Mouse (Mus musculus) hindbrain, embryonic 14.5 days (tissue): ENCODE results near the gene Pde6b. TPM values are rescaled to one million over a fixed set of nuclear protein-coding genes. Genes with fewer than 3 reads are reported as not detected.

ENCODE experiments used
- ATAC-seq: fragments of 200-750 bp; cut with Nextera tagmentation; 2 replicates; pipeline ENCODE4 v1.8.0; 2017; ENCODE audit warnings: moderate number of reproducible peaks, mild to moderate bottlenecking, moderate TSS enrichment, moderate library complexity; ENCODE audit not compliant: low FRiP score
- DNase-seq: peaks from one replicate; pipeline ENCODE4 v3.0.0-alpha.2; 2015; ENCODE audit warnings: low spot score
- H3K27ac ChIP-seq: fragments of 300-500 bp; sonication (generic); 2 replicates; pipeline ENCODE4 v1.5.1; 2014; ENCODE audit warnings: mild to moderate bottlenecking, moderate library complexity
- H3K27me3 ChIP-seq: fragments of 300-500 bp; sonication (generic); 2 replicates; pipeline ENCODE4 v1.6.1; 2014; ENCODE audit warnings: mild to moderate bottlenecking, low read length, mixed read lengths; ENCODE audit not compliant: control insufficient read depth, insufficient read depth
- H3K36me3 ChIP-seq: fragments of 300-500 bp; sonication (generic); replicated peaks from 2 replicates; pipeline ENCODE4 v1.6.1; 2014; ENCODE audit not compliant: control insufficient read depth, insufficient read depth
- H3K4me1 ChIP-seq: fragments of 300-500 bp; sonication (generic); replicated peaks from 2 replicates; pipeline ENCODE4 v1.6.1; 2014; ENCODE audit warnings: antibody characterized with exemption, low read length, mixed read lengths; ENCODE audit not compliant: control insufficient read depth, insufficient read depth
- H3K4me2 ChIP-seq: fragments of 300-500 bp; sonication (generic); replicated peaks from 2 replicates; pipeline ENCODE4 v1.6.1; 2014; ENCODE audit warnings: mild to moderate bottlenecking, moderate library complexity
- H3K4me3 ChIP-seq: fragments of 300-500 bp; sonication (generic); replicated peaks from 2 replicates; pipeline ENCODE4 v1.5.1; 2014; ENCODE audit warnings: mild to moderate bottlenecking, low read length
- H3K9ac ChIP-seq: fragments of 300-500 bp; sonication (generic); 2 replicates; pipeline ENCODE4 v1.6.1; 2014
- H3K9me3 ChIP-seq: fragments of 300-500 bp; sonication (generic); 2 replicates; pipeline ENCODE4 v1.6.1; 2016; ENCODE audit warnings: low read length; ENCODE audit not compliant: control insufficient read depth
- WGBS: fragments of 180-500 bp; shearing (Covaris S2); extraction: QIAGEN DNeasy Blood & Tissue Kit; methylation state at CpG from one replicate; pipeline ENCODE4 v1.1.7; 2014; 5-methylcytosine and 5-hydroxymethylcytosine counted together
- polyA plus RNA-seq: library from polyadenylated mRNA; unstranded; fragments of >200 nt; fragmentation: Nextera tagmentation; extraction: Ambion mirVana; gene quantifications from 2 replicates; pipeline ENCODE4 v1.2.1, GENCODE M21; 2014

The Pde6b gene
- polyA plus RNA-seq, 1 experiment from 2014 or later = 0.28 TPM

DNA sequence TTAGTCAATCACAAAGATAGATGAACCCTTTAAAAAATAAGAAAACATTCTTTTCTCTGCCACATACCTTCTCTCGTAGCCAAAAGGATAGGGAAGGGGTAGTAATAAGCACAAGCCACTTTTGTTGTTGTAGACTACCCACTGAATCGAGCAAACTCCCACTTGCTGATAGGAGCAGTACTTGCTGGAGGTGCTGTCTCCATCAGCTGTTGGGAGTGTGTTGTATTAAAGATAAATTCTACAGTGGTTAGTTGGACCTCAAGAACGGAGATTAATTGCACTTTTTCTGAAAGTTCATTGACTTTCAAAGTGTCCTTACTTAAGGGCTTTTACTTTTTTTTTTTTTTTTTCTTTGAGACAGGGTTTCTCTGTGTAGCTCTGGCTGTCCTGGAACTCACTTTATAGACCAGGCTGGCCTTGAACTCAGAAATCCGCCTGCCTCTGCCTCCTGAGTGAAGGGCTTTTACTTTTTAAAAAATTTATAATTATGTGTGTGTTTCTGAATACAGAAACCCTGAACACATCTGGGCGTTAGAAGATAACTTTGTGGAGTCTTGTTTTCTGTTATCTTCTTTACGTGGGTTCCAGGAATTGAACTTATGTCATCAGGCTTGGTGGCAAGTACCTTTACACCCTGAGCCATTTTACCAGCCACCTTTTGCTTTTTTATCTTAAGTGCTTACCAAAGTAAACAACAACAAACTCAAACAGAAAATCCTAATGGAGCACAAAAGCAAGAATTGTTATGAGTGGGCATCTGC is 77.1 kb downstream of the Pde6b start:
- no peak for ATAC-seq
- Histone ChIP-seq H3K9ac (no peak overlapping the region), H3K4me1 (peaks cover 38% of the 10 kb centered on the region)

DNA sequence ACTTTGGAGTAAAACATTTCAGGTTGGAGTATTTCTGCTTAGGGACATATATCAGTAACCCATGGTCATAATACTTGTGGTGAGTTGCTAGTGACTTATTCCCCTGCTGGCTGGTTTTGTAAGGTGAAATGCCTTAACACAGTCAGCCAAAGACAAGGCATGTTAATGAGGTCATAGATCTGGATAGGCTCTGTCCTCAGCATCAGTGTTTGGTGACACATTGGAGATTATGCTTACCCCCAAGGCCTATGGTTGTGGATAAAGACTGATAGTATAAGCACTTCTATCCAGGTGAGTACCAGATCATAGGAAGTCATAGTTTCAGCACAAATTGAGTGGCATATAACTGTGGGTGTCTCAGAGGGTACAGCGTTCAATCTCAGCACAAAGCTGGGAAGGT is 78.5 kb downstream of the Pde6b start:
- Histone ChIP-seq H3K36me3 (no peaks in the 10 kb centered on the region), H3K4me1 (peaks cover 38% of the 10 kb centered on the region), H3K9me3 (no peaks in the 10 kb centered on the region), H3K9ac (no peak overlapping the region), H3K27me3 (no peaks in the 10 kb centered on the region), H3K4me3 (no peak overlapping the region), H3K27ac (no peak overlapping the region), H3K4me2 (no peak overlapping the region)
- 100% methylated on average over 1 of the region's 1 CpGs for WGBS
- DNase-seq = no peak
- ATAC-seq = no peak

More for the DNA sequence above, 77.1 kb downstream of the Pde6b start:
- no peak for DNase-seq
- H3K27me3 ChIP-seq = no peaks in the 10 kb centered on the region
- no peak overlapping the region for H3K4me2 ChIP-seq
- no peak overlapping the region for H3K4me3 ChIP-seq
- no peak overlapping the region for H3K27ac ChIP-seq
- WGBS = 93% methylated on average over 6 of the region's 6 CpGs
- H3K9me3 ChIP-seq = no peaks in the 10 kb centered on the region
- H3K36me3 ChIP-seq = no peaks in the 10 kb centered on the region

DNA sequence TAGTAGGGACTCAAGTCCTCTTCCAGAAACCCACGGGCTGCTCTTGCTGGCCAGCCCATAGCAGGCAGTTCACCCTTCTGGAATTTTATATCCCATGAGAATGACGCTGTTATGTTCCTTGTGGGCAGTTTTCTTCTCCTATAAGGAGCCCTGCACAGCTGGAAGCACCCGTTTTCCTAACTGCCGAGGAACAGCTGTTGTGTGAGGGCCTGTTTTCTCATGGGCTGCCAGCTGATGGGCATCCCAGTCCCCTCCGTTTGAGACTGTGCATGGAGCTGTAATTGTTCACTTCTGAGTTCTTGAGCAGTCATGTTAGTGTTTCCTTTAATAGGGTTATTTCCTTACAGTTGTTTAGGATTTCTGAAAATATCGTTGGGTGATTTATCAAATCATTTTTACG is 81.4 kb downstream of the Pde6b start:
- Histone ChIP-seq H3K9me3 (no peaks in the 10 kb centered on the region), H3K27ac (no peak overlapping the region), H3K4me3 (no peak overlapping the region), H3K4me1 (peaks cover 12% of the 10 kb centered on the region; the same call in 1 of the 2 replicates), H3K4me2 (no peak overlapping the region), H3K9ac (no peak overlapping the region), H3K36me3 (peaks cover 29% of the 10 kb centered on the region), H3K27me3 (no peaks in the 10 kb centered on the region)
- DNase-seq (no peak), ATAC-seq (no peak)
- 78% methylated on average over 7 of the region's 7 CpGs for WGBS

DNA sequence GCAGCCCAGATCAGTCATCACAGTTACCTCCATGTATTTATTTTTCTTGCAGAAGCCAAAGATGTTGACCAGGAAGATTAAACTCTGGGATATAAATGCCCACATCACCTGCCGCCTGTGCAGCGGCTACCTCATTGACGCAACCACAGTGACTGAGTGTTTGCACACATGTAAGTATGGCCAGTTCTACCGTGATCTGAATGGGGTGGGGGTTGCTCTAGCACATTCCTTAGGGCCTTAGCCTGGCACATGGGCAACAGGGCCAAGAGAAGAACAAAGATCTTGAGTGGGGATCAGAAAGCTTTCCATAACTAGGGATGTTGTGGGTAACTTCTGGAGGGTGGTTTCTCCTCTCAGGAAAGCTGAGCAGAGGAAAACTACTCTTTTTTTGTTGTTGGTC is 85.5 kb downstream of the Pde6b start:
- Histone ChIP-seq H3K4me1 (peaks cover 6% of the 10 kb centered on the region; the same call in 1 of the 2 replicates), H3K4me2 (no peak overlapping the region), H3K27ac (no peak overlapping the region), H3K4me3 (no peak overlapping the region), H3K9me3 (no peaks in the 10 kb centered on the region), H3K36me3 (peaks cover 70% of the 10 kb centered on the region), H3K27me3 (no peaks in the 10 kb centered on the region), H3K9ac (no peak overlapping the region)
- 87% methylated on average over 4 of the region's 4 CpGs for whole genome bisulfite sequencing
- ATAC-seq (no peak), DNase-seq (no peak)

DNA sequence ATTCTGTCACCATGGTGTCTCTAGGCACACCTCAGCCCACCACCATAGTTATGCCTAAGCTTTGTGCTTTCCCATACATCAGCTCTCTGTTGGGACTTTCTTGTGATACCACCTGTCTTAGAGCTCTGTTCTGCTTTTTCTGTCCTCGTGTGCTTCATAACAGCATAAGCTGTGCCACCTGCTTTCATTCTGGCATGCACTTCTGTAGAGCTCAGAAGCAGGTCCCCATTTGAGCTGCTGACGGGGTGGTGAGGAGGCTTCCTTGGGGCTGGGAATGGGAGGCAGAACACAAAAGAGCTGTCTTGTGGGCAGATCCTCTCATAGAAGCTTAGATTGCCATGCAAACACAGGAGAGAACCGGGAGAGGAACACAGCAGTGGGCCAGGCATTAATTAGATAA is 87.8 kb downstream of the Pde6b start:
- H3K27ac ChIP-seq = no peak overlapping the region
- H3K4me2 ChIP-seq = no peak overlapping the region
- no peaks in the 10 kb centered on the region for H3K27me3 ChIP-seq
- H3K36me3 ChIP-seq = peaks cover 82% of the 10 kb centered on the region
- WGBS = 95% methylated on average over 3 of the region's 3 CpGs
- no peak overlapping the region for H3K9ac ChIP-seq
- no peak for ATAC-seq
- H3K4me3 ChIP-seq = no peak overlapping the region
- DNase-seq = no peak
- H3K9me3 ChIP-seq = no peaks in the 10 kb centered on the region
- no peaks in the 10 kb centered on the region for H3K4me1 ChIP-seq

Other genes starting within 250 kb of the Pde6b start
- 45.7 and 52.3 TPM in 2 replicates for gene Dr1, start 119.5 kb upstream of the Pde6b start, polyA plus RNA-seq
- gene Pigg, start 75.8 kb upstream of the Pde6b start, polyA plus RNA-seq = 2.3 and 2.9 TPM in 2 replicates
- gene Gm42517, start 20.5 kb upstream of the Pde6b start, polyA plus RNA-seq = 4.3 and 6.1 TPM in 2 replicates
- 425 and 497 TPM in 2 replicates for gene Atp5k, start 46.1 kb downstream of the Pde6b start, polyA plus RNA-seq
- 0.08 TPM in 1 of 2 replicates, not detected in the other for gene Mfsd7a, start 60.5 kb downstream of the Pde6b start, polyA plus RNA-seq
- gene Pcgf3, start 72.8 kb downstream of the Pde6b start, polyA plus RNA-seq = 31.2 and 33.4 TPM in 2 replicates
- gene Cplx1, start 161.6 kb downstream of the Pde6b start, polyA plus RNA-seq = 169 and 208 TPM in 2 replicates
- 46.4 and 47.2 TPM in 2 replicates for gene Gak, start 241.4 kb downstream of the Pde6b start, polyA plus RNA-seq
- 27.2 and 29.7 TPM in 2 replicates for gene Tmem175, start 241.4 kb downstream of the Pde6b start, polyA plus RNA-seq